Mouse (Mus musculus): ENCODE data around the gene Coq10a.

GRCm38 (mm10) chr10:128327610-128328009, 41.2 kb downstream of the Coq10a start:
- TF ChIP-seq CTCF (IDR thresholded peaks at IDR 0.05; ENCODE audit: low read depth), result peak; percentile 47
- no peak for TF ChIP-seq EP300 (IDR thresholded peaks at IDR 0.05; ENCODE audit: low read depth)
